Mouse (Mus musculus) bone marrow, adult 2 months (tissue): ENCODE results near the gene Agtpbp1.

Source experiments
- CTCF ChIP-seq: fragments of 200-500 bp; IDR thresholded peaks from 2 replicates; pipeline ENCODE4 v1.5.1; 2011; ENCODE audit warnings: low read length, control low read depth; ENCODE audit not compliant: control insufficient read depth, insufficient read depth
- POLR2A ChIP-seq: fragments of 200-500 bp; IDR thresholded peaks from 2 replicates; pipeline ENCODE4 v1.6.1; 2011; ENCODE audit warnings: low read depth, mild to moderate bottlenecking, control low read depth, low read length, borderline replicate concordance; ENCODE audit not compliant: control insufficient read depth

DNA sequence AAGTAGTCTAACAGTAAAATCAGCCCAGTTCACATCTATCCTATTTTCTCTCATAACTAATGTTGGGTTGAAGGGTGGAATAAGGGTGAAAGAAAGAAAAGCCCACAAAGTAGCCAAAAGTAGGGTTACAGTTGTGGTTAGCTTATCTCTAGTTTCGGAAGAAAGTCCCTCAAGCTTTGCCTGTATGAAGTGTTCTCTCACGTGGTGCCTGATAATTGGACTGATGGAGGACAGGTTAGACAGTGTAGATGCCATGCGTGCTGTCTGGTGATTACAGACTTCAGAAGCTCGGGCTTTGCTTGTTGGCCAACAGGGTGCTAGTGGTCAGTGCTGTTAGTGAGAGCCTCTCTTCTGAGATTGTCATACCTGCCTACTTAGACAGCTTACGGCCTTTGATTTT is 18.1 kb upstream of the Agtpbp1 start:
- no peak for TF ChIP-seq CTCF
- no peak for TF ChIP-seq POLR2A
